Mouse (Mus musculus): Measurements from ENCODE around the gene Scai.
"Not testable (repeated sequence)": the region's sequence is repeated elsewhere in the genome, so short reads cannot be mapped to it uniquely, and the experiment has no call there.

Gene Scai

DNA sequence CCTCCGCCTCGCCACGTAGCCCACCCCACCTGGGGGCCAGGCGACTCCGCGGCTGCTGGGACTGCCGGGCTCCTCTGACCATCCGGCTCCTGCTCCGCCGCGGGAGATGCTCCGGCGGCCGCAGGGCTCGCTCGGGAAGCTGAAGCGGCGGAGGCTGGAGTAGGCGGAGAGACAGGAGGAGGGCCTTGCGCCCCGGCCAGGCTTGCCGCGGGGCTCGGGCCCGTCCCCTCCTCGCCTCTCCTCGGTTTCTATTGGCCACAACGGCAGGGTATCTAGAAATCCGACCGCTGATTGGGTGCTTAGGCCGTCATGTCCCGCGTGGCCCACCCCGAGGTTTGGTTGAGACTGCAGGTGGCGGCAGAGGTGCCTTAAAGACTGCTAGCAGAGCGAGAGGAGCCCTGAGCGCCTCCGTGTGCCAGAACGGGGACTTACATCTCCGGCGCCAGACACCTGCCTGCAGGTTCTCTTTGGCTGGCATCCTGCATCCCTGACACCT, at the start of gene Scai:
Gene Scai, minus strand, starts transcription at position 174 of the 496 bp plus-strand sequence.
- peak; percentile 98 for DNase-seq (ENCODE audit: low read depth)

- no peak for DNase-seq (ENCODE audit: low read depth)
Observed at GRCm38 (mm10) chr2:39226731-39227130, 36.2 kb upstream of the Scai start.

DNA sequence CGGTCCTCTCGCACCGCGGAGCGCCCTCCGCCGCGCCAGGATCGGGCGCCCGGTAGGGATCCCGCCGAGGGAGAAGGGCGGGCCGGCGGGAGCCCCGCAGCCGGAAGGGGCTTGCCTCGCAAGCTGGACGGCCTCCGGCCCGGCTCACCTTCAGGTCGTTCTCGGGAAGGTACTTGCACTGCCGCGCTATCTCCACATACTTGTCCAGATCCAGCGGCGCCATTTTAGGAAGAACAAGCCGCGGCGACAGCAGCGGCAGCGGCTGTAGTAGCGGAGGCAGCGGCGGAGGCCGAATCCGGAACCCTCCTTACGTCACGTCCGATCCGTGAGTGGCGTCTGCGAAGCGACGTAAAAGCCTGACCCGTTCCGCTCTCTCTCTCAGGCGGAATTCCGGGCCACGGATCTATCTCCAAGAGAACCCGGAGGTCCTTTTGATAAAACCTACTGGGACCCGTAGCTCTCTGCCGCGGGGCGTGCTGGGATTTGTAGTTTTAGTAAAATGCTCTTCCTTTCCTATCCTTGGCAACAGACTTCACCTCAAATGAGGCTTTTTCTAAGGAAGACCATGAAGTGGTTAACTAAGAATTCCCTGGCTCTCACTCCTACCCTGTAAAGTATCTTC, 35.6 kb upstream of the Scai start, which contains the start of gene Ppp6c:
Gene Ppp6c, minus strand, starts transcription at position 433 of the 622 bp plus-strand sequence.
- DNase-seq (ENCODE audit: low read depth) = peak; percentile 93

GRCm38 (mm10) chr2:39225331-39226018, 34.9 kb upstream of the Scai start:
- not testable (repeated sequence) for DNase-seq (ENCODE audit: low read depth)

GRCm38 (mm10) chr2:39224621-39225020, 34.1 kb upstream of the Scai start:
- no peak for DNase-seq (ENCODE audit: low read depth)

DNA sequence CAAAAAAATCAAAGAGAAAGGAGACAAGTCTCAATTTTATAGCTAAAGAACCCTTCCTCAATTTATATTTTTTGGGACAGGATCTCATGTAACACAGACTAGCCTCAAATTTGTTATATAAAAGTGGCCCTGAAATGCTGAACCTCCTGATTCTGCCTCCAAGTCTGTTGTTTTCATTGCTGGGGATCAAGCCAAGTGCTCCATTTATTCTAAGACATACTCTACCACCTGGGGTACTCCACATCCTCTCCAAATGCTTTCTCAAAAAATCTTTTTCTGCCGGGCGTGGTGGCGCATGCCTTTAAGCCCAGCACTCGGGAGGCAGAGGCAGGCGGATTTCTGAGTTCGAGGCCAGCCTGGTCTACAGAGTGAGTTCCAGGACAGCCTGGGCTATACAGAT, 29.5 kb upstream of the Scai start:
- DNase-seq (ENCODE audit: low read depth) = no peak

GRCm38 (mm10) chr2:39219034-39219433, 28.5 kb upstream of the Scai start:
- no peak for DNase-seq (ENCODE audit: low read depth)

- no peak for DNase-seq (ENCODE audit: low read depth)
Observed at GRCm38 (mm10) chr2:39217150-39217549, 26.6 kb upstream of the Scai start.

GRCm38 (mm10) chr2:39210738-39211137, 20.2 kb upstream of the Scai start:
- DNase-seq (ENCODE audit: low read depth) = no peak

- DNase-seq (ENCODE audit: low read depth) = no peak
Observed at GRCm38 (mm10) chr2:39203359-39203758, 12.8 kb upstream of the Scai start.

GRCm38 (mm10) chr2:39194809-39195208, 4.3 kb upstream of the Scai start:
- no peak for DNase-seq (ENCODE audit: low read depth)

GRCm38 (mm10) chr2:39189961-39190560, 473 bp downstream of the Scai start:
- DNase-seq (ENCODE audit: low read depth) = peak; percentile 22

- no peak for DNase-seq (ENCODE audit: low read depth)
Observed at GRCm38 (mm10) chr2:39185942-39186341, 4.6 kb downstream of the Scai start.

- no peak for DNase-seq (ENCODE audit: low read depth)
Observed at GRCm38 (mm10) chr2:39183587-39183986, 6.9 kb downstream of the Scai start.

GRCm38 (mm10) chr2:39160996-39161395, 29.5 kb downstream of the Scai start:
- DNase-seq (ENCODE audit: low read depth) = no peak

- no peak for DNase-seq (ENCODE audit: low read depth)
Observed at GRCm38 (mm10) chr2:39157916-39158315, 32.6 kb downstream of the Scai start.

GRCm38 (mm10) chr2:39156821-39157220, 33.7 kb downstream of the Scai start:
- no peak for DNase-seq (ENCODE audit: low read depth)

- no peak for DNase-seq (ENCODE audit: low read depth)
Observed at GRCm38 (mm10) chr2:39150943-39151342, 39.6 kb downstream of the Scai start.

DNA sequence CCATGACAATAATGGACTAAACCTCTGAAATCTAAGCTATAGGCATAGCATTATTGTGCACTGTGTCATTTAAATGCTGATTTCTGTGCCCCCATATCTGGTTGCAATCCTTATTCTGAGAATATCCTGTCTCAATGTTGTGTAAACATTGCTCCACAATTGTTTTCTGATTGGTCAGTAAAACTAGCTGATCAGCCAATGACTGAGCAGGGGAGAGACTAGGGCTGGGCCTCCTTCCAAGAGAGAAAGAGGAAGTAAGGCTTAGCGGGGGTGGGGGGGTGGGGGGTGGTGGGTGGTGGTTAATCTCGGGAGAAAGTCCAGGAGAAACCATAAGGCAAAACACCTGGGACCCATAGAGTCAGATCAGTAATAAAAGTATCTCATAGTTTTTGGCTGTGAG, 42.5 kb downstream of the Scai start:
- no peak for DNase-seq (ENCODE audit: low read depth)

DNA sequence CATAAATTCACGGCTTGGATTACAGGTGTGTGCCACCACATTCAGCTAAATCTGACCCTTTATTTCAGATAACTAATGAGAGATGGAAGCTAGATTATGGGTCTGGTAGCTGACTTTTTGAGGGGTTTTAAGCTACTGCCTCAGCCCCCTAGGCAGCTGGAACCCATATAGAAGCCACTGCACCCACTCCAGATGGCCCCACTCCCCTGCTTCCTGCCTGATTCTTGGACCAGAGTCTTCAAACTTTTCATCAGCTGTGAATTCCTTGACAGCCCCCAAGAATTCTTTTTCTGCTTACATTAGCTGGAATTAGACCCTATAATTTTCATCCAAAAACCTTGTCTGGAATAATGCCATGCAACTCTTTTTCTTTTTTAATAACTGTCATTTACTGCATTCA, 44.1 kb downstream of the Scai start:
- DNase-seq (ENCODE audit: low read depth) = no peak

DNA sequence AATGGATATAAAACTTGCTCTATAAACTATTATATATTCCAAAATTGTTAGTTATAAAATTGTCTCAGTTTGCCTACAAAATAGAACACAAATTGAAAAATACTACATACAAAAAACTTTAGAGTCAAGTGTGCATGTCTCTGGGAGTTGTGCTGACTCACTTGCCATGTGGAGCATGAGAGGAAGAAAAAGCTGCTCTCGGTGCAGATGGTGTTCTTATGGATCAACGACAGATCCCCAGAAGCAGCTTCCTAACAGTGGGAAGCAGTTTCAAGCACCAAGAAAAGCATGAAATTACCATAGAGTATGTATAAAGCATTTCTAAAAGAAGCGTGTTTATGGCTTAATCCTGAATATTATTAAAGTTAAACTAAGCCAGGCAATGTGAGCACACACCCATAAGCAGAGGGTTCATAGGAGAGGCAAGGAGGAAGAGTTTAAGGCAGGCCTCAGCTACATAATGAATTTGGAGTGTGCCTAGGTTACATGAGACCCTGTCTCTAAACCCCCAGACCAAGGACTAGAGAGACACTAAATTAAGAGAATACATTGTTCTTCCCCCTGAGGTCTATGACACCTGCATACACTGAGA, 48.1 kb downstream of the Scai start:
- no peak for DNase-seq (ENCODE audit: low read depth)

GRCm38 (mm10) chr2:39140586-39141455, 49.7 kb downstream of the Scai start:
- no peak for DNase-seq (ENCODE audit: low read depth)
